Mouse (Mus musculus) left cerebral cortex, postnatal 25 days (tissue): Measurements from ENCODE around the gene Actl6b. TPM values are rescaled to one million over a fixed set of nuclear protein-coding genes. Genes with fewer than 3 reads are reported as not detected.

Experiments
- DNase-seq, 2 experiments: peaks; one replicate each; pipeline ENCODE4 v3.0.0; 2022; ENCODE audit warnings: low spot score in 2 of 2, mixed read lengths in 1 of 2
- intact Hi-C: fragments of 180-260 bp; cut with DNase I; formaldehyde crosslinking; loops from one replicate; pipeline ENCODE4 v1.15.1; 2025
- total RNA-seq, 2 experiments: library from RNA; stranded (reverse); gene quantifications; 2 replicates each; pipeline ENCODE4 v1.2.3; 2021

Gene Actl6b
- total RNA-seq, result 100 to 1,000 TPM; 109 to 118 TPM

GRCm38 (mm10) chr5:137553411-137553837 is at the start of gene Actl6b:
Actl6b (plus strand) TSS chr5:137553517.
- DNase-seq, result peak; percentile 91 to 95
- intact Hi-C loops, result loop anchor here (1.0 kb wide), 1 partner anchor 20 kb away; the partner anchor contains the start of genes Epo and Gnb2

DNA sequence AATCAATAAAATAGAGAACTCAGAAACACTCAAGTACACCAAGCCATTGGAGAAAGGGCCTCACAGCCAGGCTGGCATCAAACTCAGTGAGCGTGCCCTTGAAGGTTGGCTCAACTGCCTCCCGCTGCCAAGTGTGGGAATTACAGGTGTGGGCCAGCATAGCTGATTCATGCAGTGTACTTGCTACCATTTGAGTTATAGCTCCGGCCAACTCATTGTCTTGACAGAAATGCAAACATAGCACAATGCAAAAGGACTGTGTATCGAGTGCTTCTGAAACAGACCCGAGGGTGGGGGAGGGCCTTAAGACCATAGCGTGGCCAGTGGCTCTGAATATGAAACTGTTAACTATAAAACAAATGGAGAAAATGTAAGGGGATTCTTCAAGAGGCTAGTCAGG is 49.3 kb upstream of the Actl6b start:
- DNase-seq, result no peak
- intact Hi-C loops, result no loop called here

DNA sequence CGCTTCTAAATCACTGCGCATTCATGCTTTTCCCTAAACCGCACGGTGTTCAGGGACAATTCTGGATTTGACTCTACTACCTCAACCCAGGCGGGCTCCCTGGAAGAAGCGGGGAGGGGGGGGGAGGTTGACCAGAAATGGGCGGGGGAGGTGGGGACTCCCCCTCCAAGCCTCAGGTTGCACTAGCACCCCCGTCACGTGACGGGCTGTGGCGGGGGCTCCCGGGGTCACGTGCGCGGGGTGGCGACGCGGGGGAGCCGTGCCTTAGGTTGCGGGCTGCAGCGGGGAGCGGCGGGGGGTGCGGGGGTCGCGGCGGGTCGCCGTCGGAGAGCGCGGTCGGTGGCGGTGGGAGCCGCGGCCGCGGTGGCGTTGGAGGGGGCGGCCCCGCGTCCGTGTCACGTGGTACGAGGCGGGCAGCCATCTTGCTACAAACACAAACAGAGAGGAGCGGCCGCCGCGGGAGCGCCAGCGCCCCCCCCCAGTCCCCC is 43.3 kb upstream of the Actl6b start:
- intact Hi-C loops, result loop anchor here (2.0 to 5.0 kb wide), 3 partner anchors 23 to 137 kb away; partner anchors contain the start of genes Epo, Gnb2 and Irs3

DNA sequence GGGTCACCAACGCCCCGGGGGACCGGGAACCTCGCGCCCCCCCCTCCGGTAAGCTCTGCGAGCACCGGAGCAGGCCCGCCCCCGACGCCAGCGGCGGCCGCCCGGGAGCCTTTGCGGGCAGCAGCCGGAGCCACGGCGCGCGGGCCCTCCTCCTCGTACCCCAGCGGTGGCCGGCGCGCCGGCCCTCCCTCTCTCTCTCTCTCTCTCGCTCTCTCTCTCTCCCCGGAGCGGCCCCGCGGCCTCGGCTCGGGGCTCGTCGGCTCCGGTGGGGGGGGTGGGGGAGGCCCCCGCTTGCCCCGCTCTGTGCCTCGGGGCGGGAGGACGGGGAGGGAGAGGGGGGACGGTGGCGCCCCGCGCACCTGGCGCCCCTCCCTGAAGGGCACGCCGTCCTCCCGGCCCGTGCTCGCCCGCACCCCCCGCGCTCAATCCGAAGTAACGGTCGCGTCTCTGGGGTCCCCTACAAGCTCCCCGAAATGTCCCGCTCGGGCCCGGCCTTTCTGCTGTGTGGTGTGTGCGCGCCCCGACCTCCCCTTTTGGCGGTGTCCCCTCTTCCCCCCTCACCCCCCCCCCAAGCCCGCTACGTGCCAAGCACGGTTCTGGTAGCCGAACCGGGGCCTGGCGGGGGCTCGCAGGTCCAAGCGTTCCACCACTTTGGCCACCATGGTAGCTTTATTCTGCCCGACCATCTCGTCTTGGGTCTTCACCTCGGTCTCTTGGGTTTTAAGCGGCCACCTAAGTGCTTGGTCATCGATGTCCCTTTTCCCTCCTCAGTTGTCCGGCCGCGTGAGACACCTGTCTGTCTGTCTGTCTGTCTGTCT is 42.5 kb upstream of the Actl6b start:
- DNase-seq, result no peak
- intact Hi-C loops, result loop anchor here (2.0 to 5.0 kb wide), 3 partner anchors 22 to 137 kb away; partner anchors contain the start of genes Epo, Gnb2 and Irs3

More for the DNA sequence above, 43.3 kb upstream of the Actl6b start:
- DNase-seq, result peak; percentile 78 to 85

GRCm38 (mm10) chr5:137511706-137512105 is 41.6 kb upstream of the Actl6b start:
- DNase-seq, result no peak
- intact Hi-C loops, result loop anchor here (2.0 to 5.0 kb wide), 3 partner anchors 21 to 136 kb away; partner anchors contain the start of genes Epo, Gnb2 and Irs3

DNA sequence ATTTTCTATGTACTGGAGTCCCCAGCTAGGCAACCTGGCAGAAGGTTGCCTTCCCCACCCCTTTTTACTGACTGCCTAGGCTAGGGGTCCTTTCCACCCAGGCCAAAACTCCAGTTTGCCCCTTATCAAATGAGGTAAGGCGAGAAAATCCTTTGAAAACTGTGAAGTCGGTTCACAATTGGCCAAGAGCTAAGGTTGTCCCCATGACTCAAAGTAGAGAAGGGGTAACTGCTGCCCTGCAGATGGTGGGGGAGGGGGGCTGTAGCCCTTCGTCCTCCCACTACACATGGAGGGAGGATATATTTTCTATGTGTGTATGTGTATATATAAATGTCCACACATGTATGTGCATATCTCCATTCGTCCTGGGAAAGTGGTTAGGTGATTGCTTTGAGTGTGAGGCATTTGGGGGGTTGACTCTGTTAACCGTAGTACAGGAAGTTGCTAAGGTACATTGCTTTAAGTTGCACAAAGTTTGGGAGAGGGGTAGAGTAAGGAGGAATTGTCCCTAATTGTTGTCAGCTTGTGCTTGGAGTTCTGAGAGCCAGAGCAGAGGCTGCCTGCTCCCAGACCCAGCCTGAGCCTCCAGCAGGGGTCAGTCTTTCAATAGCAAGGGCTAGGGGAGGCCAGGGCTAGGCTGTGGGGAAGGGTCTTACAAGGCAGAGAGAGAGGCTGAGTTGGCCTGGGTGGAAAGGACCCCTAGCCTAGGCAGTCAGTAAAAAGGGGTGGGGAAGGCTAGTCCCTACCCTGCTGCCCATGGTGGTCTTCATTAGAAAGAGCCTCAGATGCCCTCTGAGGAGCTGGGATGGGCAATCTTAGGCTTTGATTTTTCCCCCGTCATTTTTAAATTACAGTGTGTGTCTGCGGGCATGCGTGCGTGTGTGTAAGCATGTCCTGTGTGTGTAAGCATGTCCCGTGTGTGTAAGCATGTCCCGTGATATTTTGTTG is 40.2 kb upstream of the Actl6b start:
- DNase-seq, result no peak
- intact Hi-C loops, result loop anchor here (5.0 kb wide), 2 partner anchors 69 to 134 kb away; partner anchors contain the start of gene Irs3

DNA sequence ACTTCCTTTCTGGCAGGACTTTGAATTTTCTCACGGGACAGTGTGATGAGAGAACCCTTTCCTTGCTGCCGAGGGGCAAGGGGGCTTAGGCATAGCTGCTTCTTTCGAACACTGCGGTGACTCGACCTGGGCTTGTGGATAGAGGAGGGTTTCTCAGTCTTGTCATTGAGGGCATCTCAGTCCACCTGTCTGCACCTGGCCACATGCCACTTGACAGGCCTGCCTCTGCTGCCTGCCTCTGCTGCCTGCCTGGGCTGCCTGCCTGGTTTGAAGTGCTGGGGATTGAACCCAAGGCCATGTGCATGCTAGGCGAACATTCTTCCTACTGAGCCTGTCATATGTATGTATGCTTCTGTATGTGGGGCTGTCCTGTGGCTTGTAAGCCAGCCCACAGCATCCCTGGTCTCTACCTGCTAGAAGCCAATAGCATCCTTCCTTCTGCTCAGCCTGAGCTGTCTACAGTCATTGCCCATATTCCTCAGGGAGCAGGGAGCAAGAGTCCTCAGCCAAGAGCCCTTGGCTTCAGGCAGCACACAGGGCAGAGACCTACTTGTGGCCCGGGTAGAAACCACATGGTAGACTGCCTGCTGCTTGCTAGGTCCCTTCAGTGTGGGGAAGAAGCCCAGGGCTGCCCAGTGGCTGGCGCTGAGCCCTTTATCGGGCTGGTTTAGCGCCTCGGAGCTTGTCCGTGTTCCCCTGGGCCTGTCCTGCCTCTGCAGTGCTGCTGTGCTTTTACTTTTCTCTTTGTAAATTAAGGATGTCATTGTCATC is 39.2 kb upstream of the Actl6b start:
- intact Hi-C loops, result loop anchor here (5.0 kb wide), 2 partner anchors 68 to 133 kb away; partner anchors contain the start of gene Irs3
- DNase-seq, result no peak

DNA sequence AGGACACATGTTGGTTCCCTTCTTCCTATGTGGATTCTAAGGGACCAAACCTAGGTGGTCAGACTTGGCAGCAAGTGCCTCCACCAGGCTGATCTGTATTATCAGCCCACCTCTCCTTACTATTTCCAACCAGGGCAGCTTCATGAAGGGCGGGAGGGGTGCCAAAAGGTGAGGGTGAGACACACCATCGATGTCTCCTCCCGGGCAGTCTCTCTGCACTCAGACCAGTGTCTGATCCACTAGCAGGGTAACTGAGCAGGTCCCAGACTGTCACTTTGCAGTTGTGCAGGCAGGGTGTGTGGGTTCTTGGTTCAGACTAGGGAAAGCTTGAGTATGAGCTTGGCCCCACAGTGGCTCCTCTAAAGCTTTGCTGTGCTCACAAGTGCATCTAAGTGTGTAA is 38.5 kb upstream of the Actl6b start:
- no peak for DNase-seq
- intact Hi-C loops, result loop anchor here (5.0 kb wide), 2 partner anchors 67 to 132 kb away; partner anchors contain the start of gene Irs3

GRCm38 (mm10) chr5:137518436-137518835 is 34.9 kb upstream of the Actl6b start, which contains the start of gene Gigyf1:
Gigyf1 (plus strand) TSS chr5:137518548.
- no peak for DNase-seq
- intact Hi-C loops, result no loop called here

DNA sequence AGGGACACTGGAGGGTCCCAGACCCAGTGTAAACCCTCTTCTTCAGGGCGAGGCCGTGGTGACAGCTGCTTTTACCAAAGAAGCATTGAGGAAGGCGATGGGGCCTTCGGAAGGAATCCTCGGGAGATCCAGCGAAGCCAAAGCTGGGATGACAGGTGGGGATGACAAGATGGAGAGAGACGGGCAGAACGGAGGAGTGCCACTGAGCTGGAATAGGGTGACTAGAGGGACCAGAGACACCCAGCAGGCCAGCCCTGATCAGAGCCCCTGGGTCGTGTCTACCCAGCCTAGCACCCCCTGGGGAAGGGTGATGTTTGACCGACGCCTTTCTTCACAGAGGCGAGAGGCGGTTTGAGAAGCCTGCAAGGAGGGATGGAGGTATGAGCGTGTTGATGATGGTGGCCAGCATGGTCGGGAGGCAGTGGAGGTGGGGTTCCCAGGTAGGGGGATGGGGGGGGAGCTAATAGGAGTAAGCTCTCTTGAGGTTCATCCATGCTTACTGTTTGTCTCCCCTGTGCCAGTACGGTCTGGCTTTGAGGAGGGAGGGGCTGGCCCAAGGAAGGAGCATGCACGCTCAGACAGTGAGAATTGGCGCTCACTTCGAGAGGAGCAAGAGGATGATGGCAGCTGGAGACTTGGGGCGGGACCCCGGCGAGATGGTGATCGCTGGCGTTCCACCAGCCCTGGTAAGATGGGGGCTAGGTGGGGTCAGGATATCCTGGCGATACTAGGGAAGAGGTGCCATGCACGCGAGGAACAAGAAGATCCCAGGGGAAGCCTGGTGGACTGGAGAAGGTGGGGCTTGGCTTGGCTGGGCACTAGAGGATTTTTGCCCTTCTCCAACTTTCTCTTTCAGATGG is 33.4 kb upstream of the Actl6b start:
- intact Hi-C loops, result no loop called here
- DNase-seq, result no peak

GRCm38 (mm10) chr5:137521861-137522260 is 31.5 kb upstream of the Actl6b start:
- intact Hi-C loops, result no loop called here
- DNase-seq, result no peak

GRCm38 (mm10) chr5:137522711-137523110 is 30.6 kb upstream of the Actl6b start:
- no peak for DNase-seq
- intact Hi-C loops, result no loop called here

GRCm38 (mm10) chr5:137523396-137524250 is 29.7 kb upstream of the Actl6b start:
- intact Hi-C loops, result no loop called here
- no peak for DNase-seq

GRCm38 (mm10) chr5:137524251-137524515 is 29.1 kb upstream of the Actl6b start:
- intact Hi-C loops, result no loop called here
- no peak for DNase-seq

GRCm38 (mm10) chr5:137524671-137525070 is 28.6 kb upstream of the Actl6b start:
- no peak for DNase-seq
- intact Hi-C loops, result no loop called here

DNA sequence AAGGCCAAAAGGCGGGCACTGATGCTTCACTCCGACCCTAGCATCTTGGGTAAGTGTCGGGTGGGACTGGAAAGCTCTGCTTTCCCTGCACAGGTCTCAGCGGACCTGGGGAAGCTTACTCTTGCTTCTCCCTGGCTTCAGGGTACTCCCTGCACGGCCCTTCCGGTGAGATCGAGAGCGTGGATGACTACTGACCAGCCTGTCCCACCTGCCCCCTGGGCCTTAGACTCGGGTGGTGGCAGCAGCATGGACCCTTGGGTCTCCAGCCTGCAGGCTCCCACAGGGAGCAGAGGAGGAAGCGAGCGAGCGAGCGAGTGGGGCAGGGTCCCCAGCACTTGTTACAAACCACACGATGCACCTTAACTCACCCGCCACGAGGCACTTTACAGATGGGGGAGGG is 27.8 kb upstream of the Actl6b start:
- intact Hi-C loops, result no loop called here
- DNase-seq, result no peak

DNA sequence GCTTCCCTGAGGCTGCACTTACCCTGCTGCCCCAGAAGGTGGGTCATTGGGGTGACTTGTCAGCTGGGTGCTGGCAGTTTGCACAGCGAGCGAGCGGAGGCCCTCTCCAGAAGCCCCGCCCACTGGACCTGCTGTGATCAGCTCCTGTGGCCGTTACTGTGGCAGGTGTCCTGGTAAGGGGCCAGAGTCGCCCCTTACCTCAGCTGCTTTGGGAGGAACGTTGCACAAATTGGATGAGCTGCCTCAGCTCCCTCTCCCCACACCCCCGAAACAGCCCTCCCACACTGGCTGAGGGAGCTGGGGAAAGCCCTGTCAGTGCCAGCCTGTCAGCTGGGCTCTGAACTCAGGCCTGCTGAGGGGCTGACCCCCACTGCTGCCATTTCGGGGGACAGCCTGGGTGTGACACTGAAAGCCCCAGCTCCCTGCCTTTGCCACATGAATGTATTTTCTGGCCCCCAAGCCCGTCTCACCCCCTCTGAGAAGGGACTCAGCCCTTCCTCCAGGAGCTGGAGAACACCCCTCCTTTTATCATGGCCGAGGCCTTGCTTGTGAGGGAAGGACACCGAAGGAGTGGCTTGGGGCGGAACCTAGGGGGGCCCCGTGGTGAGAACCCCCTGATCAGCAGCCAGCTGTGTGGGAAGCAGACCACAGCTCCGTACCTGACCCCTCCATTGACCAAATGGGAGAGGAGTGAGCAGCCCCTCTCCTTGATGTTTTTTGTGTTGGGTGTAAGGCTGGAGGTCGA is 27.0 kb upstream of the Actl6b start:
- peak in 1 of 2 experiments; percentile 62 for DNase-seq
- intact Hi-C loops, result no loop called here
